Mouse (Mus musculus) heart, postnatal 0 days (tissue): ENCODE results near the gene Kcnk5. TPM values are rescaled to one million over a fixed set of nuclear protein-coding genes. Genes with fewer than 3 reads are reported as not detected.

ENCODE experiments used
- ATAC-seq: fragments of 200-750 bp; cut with Nextera tagmentation; 2 replicates; pipeline ENCODE4 v1.8.0; 2017; ENCODE audit warnings: low read depth, moderate number of reproducible peaks, moderate library complexity; ENCODE audit not compliant: insufficient read depth
- DNase-seq: peaks from one replicate; pipeline ENCODE4 v3.0.0-alpha.2; 2016; ENCODE audit warnings: low spot score
- H3K27ac ChIP-seq: fragments of 300-500 bp; sonication (generic); 2 replicates; pipeline ENCODE4 v1.5.1; 2014; ENCODE audit warnings: low read depth, mild to moderate bottlenecking
- H3K27me3 ChIP-seq: fragments of 300-500 bp; sonication (generic); 2 replicates; pipeline ENCODE4 v1.6.1; 2014; ENCODE audit warnings: low read length, mixed read lengths; ENCODE audit not compliant: control insufficient read depth, insufficient read depth
- H3K36me3 ChIP-seq: fragments of 300-500 bp; sonication (generic); replicated peaks from 2 replicates; pipeline ENCODE4 v1.6.1; 2014; ENCODE audit warnings: low read length, mixed read lengths; ENCODE audit not compliant: control insufficient read depth, insufficient read depth
- H3K4me1 ChIP-seq: fragments of 300-500 bp; sonication (generic); 2 replicates; pipeline ENCODE4 v1.6.1; 2014; ENCODE audit warnings: antibody characterized with exemption; ENCODE audit not compliant: control insufficient read depth, insufficient read depth
- H3K4me2 ChIP-seq: fragments of 300-500 bp; sonication (generic); 2 replicates; pipeline ENCODE4 v1.6.1; 2014; ENCODE audit warnings: low read depth, mild to moderate bottlenecking, low read length, moderate library complexity
- H3K4me3 ChIP-seq: fragments of 300-500 bp; sonication (generic); 2 replicates; pipeline ENCODE4 v1.5.1; 2014; ENCODE audit warnings: low read depth, low read length
- H3K9ac ChIP-seq: fragments of 300-500 bp; sonication (generic); replicated peaks from 2 replicates; pipeline ENCODE4 v1.6.1; 2014; ENCODE audit warnings: low read depth, low read length, mixed read lengths
- H3K9me3 ChIP-seq: fragments of 300-500 bp; sonication (generic); replicated peaks from 2 replicates; pipeline ENCODE4 v1.6.1; 2016; ENCODE audit warnings: low read length; ENCODE audit not compliant: control insufficient read depth
- CTCF ChIP-seq: IDR thresholded peaks from 2 replicates; pipeline ENCODE4 v1.5.1; 2016; ENCODE audit warnings: antibody characterized with exemption, control low read depth, low read depth
- EP300 ChIP-seq: IDR thresholded peaks from 2 replicates; pipeline ENCODE4 v1.6.1; 2016; ENCODE audit warnings: antibody characterized with exemption, low read depth
- WGBS: fragments of 180-500 bp; shearing (Covaris S2); extraction: QIAGEN DNeasy Blood & Tissue Kit; methylation state at CpG from one replicate; pipeline ENCODE4 v1.1.7; 2014; 5-methylcytosine and 5-hydroxymethylcytosine counted together
- polyA plus RNA-seq: library from polyadenylated mRNA; unstranded; fragments of >200 nt; fragmentation: Nextera tagmentation; extraction: Ambion mirVana; gene quantifications from 2 replicates; pipeline ENCODE4 v1.2.1, GENCODE M21; 2015
- total RNA-seq: library from RNA; depleted of rRNA; stranded (reverse); fragments of >200 nt; gene quantifications from 2 replicates; pipeline ENCODE4 v1.2.3, GENCODE M21; 2014; ENCODE audit warnings: low replicate concordance

The Kcnk5 gene
- total and polyA plus RNA-seq, 2 experiments from 2014 or later = 0.86 to 1.8 TPM

DNA sequence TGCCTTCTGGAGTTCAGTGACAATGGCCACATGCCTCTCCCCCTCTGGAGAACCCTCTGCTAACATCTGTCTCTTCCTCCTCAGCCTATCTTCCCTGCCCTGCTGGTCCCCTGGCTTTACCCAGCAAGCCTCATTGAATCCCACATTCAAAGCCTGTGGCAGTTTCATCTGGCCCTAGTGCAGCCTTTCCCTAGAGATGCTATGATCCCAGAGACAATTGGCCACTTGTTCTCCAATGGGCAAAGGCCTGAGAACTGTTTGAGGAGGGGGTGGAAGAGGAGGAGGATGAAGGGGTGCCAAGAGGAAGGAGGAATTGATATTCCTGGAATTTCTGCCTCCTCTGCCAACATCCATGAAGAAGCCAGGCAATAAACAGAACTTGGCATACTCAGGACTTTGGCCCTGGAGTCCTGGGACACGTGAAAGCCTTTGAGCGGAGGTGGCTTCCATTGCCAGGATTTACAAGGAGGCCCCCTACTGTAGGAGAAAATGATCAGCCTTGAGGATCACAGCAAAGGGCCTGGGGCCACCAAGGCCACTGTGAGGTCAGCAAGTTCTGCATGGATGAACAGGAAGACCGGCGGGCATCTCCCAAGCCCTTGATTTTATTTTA is 11.6 kb upstream of the Kcnk5 start:
- no peaks in the 10 kb centered on the region for H3K4me1 ChIP-seq
- no peaks in the 10 kb centered on the region for H3K36me3 ChIP-seq
- H3K9ac ChIP-seq = no peak overlapping the region
- ATAC-seq = no peak
- DNase-seq = no peak
- H3K4me3 ChIP-seq = no peak overlapping the region
- TF ChIP-seq EP300 (no peak), CTCF (no peak)
- H3K27ac ChIP-seq = no peak overlapping the region
- H3K9me3 ChIP-seq = no peaks in the 10 kb centered on the region
- no peaks in the 10 kb centered on the region for H3K27me3 ChIP-seq
- WGBS = 73% methylated on average over 4 of the region's 4 CpGs
- H3K4me2 ChIP-seq = no peak overlapping the region

DNA sequence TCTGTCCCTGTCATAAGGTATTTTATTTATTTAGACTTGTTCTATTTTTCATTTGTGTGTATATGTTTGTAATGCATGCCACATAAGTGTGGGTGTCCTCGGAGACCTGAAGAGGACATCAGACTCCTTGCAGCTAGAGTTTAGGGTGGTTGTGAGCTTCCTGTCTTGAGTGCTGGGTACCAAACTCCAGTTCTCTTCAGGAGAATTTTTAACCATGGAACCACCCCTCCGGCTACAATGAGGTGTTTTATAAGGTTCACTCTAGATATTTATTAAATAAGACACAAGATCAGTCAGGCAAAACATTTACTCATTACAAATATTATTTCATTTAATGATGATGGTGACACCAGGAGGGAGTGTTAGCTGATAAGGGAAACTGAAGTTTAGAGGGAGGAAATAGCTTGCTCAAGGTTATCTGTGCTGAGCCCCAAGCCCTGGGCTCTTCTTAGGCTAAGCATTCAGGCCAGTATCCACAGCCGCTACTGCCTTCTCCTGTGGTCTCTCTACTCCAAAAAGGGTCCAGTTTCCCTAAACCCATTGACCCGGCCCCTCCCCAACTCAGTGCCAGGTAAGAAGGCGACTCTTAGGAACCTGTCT is 9.6 kb upstream of the Kcnk5 start:
- DNase-seq (no peak), ATAC-seq (no peak)
- Histone ChIP-seq H3K9ac (no peak overlapping the region), H3K4me1 (no peaks in the 10 kb centered on the region), H3K27me3 (no peaks in the 10 kb centered on the region), H3K27ac (no peak overlapping the region), H3K36me3 (no peaks in the 10 kb centered on the region), H3K9me3 (no peaks in the 10 kb centered on the region), H3K4me3 (no peak overlapping the region), H3K4me2 (no peak overlapping the region)
- WGBS = 85% methylated on average over 5 of the region's 5 CpGs
- no peak for TF ChIP-seq EP300
- TF ChIP-seq CTCF = no peak

DNA sequence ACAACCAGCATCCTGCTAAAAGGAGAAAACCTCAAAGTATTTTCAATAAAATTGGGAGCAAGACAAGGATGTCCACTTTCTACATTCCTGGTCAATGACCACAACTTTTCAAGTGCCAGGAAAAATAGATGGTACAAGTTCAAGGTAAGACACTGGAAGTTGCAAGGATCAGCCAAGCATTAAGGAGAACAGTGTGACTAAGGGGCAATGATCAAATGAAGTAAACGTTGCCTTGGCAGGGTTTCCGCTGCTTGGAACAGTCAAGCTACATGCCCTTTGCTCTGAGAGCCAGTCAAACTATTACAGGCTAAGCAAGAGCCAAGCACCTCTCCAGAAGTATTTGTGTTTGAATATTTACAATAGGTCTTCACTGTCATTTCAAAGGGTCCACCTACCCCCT is 8.1 kb upstream of the Kcnk5 start:
- no peak overlapping the region for H3K4me2 ChIP-seq
- no peaks in the 10 kb centered on the region for H3K4me1 ChIP-seq
- H3K27ac ChIP-seq = no peak overlapping the region
- H3K9ac ChIP-seq = no peak overlapping the region
- DNase-seq (no peak), ATAC-seq (no peak)
- TF ChIP-seq EP300 (no peak), CTCF (no peak)
- WGBS = 82% methylated on average over 2 of the region's 2 CpGs
- H3K36me3 ChIP-seq = no peaks in the 10 kb centered on the region
- H3K27me3 ChIP-seq = no peaks in the 10 kb centered on the region
- H3K9me3 ChIP-seq = no peaks in the 10 kb centered on the region
- no peak overlapping the region for H3K4me3 ChIP-seq

DNA sequence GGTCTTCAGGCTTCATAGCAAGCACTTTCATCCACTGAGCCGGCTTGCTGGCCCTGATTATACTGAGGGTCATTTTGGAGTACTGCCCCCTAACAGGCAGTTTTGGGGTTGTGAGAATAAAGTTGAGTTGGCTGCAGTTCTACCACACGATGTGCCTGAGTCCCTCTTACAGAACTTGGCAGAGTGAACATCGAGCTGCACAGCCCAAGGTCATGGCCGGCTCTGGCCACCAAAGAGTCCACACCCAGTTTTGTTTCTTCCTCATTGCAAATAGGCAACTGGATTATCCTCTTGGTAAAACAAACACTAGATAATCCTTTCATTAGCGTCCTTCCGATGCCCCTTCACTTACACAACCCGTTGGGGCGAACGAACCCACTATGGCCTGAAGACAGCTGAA is 3.8 kb upstream of the Kcnk5 start:
- Histone ChIP-seq H3K27ac (no peak overlapping the region), H3K9me3 (no peaks in the 10 kb centered on the region), H3K4me1 (peaks cover 10% of the 10 kb centered on the region), H3K27me3 (no peaks in the 10 kb centered on the region), H3K4me3 (no peak overlapping the region), H3K4me2 (no peak overlapping the region), H3K36me3 (no peaks in the 10 kb centered on the region), H3K9ac (no peak overlapping the region)
- 68% methylated on average over 9 of the region's 9 CpGs for WGBS
- no peak for ATAC-seq
- TF ChIP-seq EP300 (no peak), CTCF (no peak)
- no peak for DNase-seq

DNA sequence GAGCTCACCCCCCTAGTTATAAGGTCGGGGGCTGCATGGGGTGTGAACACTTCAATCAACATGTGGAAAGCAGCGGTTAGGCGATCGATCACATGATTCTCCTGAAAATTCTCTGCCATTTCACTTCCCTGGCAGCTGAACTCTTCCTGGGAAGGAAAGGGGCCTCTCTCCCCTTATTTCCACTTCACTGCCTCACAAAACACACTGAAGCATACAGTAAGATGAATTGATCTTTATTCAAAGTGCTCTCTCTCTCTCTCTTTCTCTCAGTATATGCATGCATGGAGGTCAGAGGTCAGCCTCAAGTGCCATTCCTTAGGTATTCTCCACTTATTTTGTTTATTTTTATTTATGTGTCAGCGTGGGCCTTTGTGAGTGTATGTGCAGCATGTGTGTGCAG is 2.1 kb upstream of the Kcnk5 start:
- DNase-seq (no peak), ATAC-seq (no peak)
- H3K27me3 ChIP-seq = 0 out of 2 replicates have a peak, but pooled peaks cover 4% of the 10 kb centered on the region
- 74% methylated on average over 5 of the region's 5 CpGs for WGBS
- H3K4me1 ChIP-seq = peaks cover 11% of the 10 kb centered on the region
- no peak for TF ChIP-seq CTCF
- TF ChIP-seq EP300 = no peak
- H3K27ac ChIP-seq = no peak overlapping the region
- no peaks in the 10 kb centered on the region for H3K9me3 ChIP-seq
- H3K4me3 ChIP-seq = no peak overlapping the region
- no peaks in the 10 kb centered on the region for H3K36me3 ChIP-seq
- H3K9ac ChIP-seq = no peak overlapping the region
- no peak overlapping the region for H3K4me2 ChIP-seq

DNA sequence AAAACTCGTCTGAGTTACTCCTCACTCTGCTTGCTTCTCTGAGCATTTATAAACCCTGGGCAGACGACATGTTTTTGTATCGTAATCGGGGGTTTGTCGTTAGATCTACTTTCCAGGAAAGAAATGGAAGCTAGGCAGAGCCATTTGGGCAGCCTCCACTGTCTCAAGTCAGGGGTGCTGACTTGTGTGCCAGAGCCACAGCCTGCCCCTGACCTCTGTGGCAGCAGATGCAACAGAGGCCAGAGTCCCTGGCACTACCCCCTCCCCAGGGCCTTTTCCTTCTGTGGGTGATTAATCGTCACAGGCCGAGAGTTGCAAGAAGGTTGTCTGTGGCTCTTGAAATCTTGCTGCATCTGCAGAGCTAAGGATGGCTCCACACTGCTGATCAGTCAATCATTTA is 987 bp upstream of the Kcnk5 start:
- H3K4me2 ChIP-seq = no peak overlapping the region
- no peaks in the 10 kb centered on the region for H3K9me3 ChIP-seq
- no peak overlapping the region for H3K9ac ChIP-seq
- 86% methylated on average over 7 of the region's 7 CpGs for WGBS
- ATAC-seq = no peak
- H3K4me1 ChIP-seq = peaks cover 11% of the 10 kb centered on the region
- H3K36me3 ChIP-seq = no peaks in the 10 kb centered on the region
- TF ChIP-seq EP300 = no peak
- TF ChIP-seq CTCF = no peak
- H3K27me3 ChIP-seq = 0 out of 2 replicates have a peak, but pooled peaks cover 4% of the 10 kb centered on the region
- no peak for DNase-seq
- H3K27ac ChIP-seq = no peak overlapping the region
- no peak overlapping the region for H3K4me3 ChIP-seq
